Mouse (Mus musculus): Measurements from ENCODE around the gene Cyth1. TPM values are rescaled to one million over a fixed set of nuclear protein-coding genes. Genes with fewer than 3 reads are reported as not detected.

Cyth1 gene
- total and polyA plus RNA-seq, 3 experiments, result 30.7 to 56.0 (median 54.1) TPM

- intact Hi-C loops (cut with DNase I), result no loop called here
- Histone ChIP-seq H3K27me3 (ENCODE audit: control insufficient read depth, insufficient read depth, low read length) (no peaks in the 10 kb centered on the region), H3K9ac (ENCODE audit: low read depth, low read length) (no peak overlapping the region), H3K36me3 (ENCODE audit: control insufficient read depth, insufficient read depth, low read length) (peaks cover 46% of the 10 kb centered on the region), H3K79me2 (replicated peaks; ENCODE audit: control insufficient read depth, insufficient read depth, low read length) (peaks cover 6% of the 10 kb centered on the region), H3K4me3 (peak overlapping the region; percentile 17; the same call in 1 of the 2 replicates), H3K27ac (peak overlapping the region; percentile 89), H3K4me1 (ENCODE audit: control insufficient read depth, insufficient read depth, low read length) (peaks cover 42% of the 10 kb centered on the region)
- 52% methylated on average over 5 of the region's 5 CpGs for WGBS
- TF ChIP-seq POLR2A (IDR thresholded peaks at IDR 0.05; ENCODE audit: insufficient read depth, low read depth, low read length) (no peak), EP300 (IDR thresholded peaks at IDR 0.05; ENCODE audit: insufficient read depth, low read depth, low read length) (0 out of 2 replicates have a peak, but pooled peaks have one; percentile 32)
- DNase-seq, result peak in 1 of 2 experiments; percentile 60
Observed at GRCm38 (mm10) chr11:118192973-118193372, 55.4 kb downstream of the Cyth1 start.

- Histone ChIP-seq H3K9ac (ENCODE audit: low read depth, low read length) (no peak overlapping the region), H3K36me3 (ENCODE audit: control insufficient read depth, insufficient read depth, low read length) (peaks cover 10% of the 10 kb centered on the region), H3K4me3 (no peak overlapping the region), H3K79me2 (replicated peaks; ENCODE audit: control insufficient read depth, insufficient read depth, low read length) (no peaks in the 10 kb centered on the region; the same call in 1 of the 2 replicates), H3K4me1 (ENCODE audit: control insufficient read depth, insufficient read depth, low read length) (peaks cover 10% of the 10 kb centered on the region), H3K27ac (no peak overlapping the region), H3K27me3 (ENCODE audit: control insufficient read depth, insufficient read depth, low read length) (no peaks in the 10 kb centered on the region)
- TF ChIP-seq POLR2A (IDR thresholded peaks at IDR 0.05; ENCODE audit: insufficient read depth, low read depth, low read length) (no peak), CTCF (IDR thresholded peaks at IDR 0.05) (no peak), EP300 (IDR thresholded peaks at IDR 0.05; ENCODE audit: insufficient read depth, low read depth, low read length) (no peak)
- intact Hi-C loops (cut with DNase I), result loop anchor here (5.0 kb wide), 1 partner anchor 35 kb away; no protein-coding TSS in a partner anchor
- WGBS, result 86% methylated on average over 9 of the region's 9 CpGs
- DNase-seq, result no peak
Observed at GRCm38 (mm10) chr11:118182768-118183167, 65.6 kb downstream of the Cyth1 start.

GRCm38 (mm10) chr11:118182353-118182752, 66.0 kb downstream of the Cyth1 start:
- H3K9ac ChIP-seq (ENCODE audit: low read depth, low read length), result no peak overlapping the region
- H3K27me3 ChIP-seq (ENCODE audit: control insufficient read depth, insufficient read depth, low read length), result no peaks in the 10 kb centered on the region
- intact Hi-C loops (cut with DNase I), result loop anchor here (5.0 kb wide), 1 partner anchor 35 kb away; no protein-coding TSS in a partner anchor
- DNase-seq, result no peak
- no peak overlapping the region for H3K4me3 ChIP-seq
- H3K4me1 ChIP-seq (ENCODE audit: control insufficient read depth, insufficient read depth, low read length), result peaks cover 10% of the 10 kb centered on the region
- no peak overlapping the region for H3K27ac ChIP-seq
- 88% methylated on average over 4 of the region's 4 CpGs for WGBS
- TF ChIP-seq EP300 (IDR thresholded peaks at IDR 0.05; ENCODE audit: insufficient read depth, low read depth, low read length), result no peak
- TF ChIP-seq POLR2A (IDR thresholded peaks at IDR 0.05; ENCODE audit: insufficient read depth, low read depth, low read length), result no peak
- no peak for TF ChIP-seq CTCF (IDR thresholded peaks at IDR 0.05)
- no peaks in the 10 kb centered on the region; the same call in 1 of the 2 replicates for H3K79me2 ChIP-seq (replicated peaks; ENCODE audit: control insufficient read depth, insufficient read depth, low read length)
- peaks cover 10% of the 10 kb centered on the region for H3K36me3 ChIP-seq (ENCODE audit: control insufficient read depth, insufficient read depth, low read length)

- H3K79me2 ChIP-seq (replicated peaks; ENCODE audit: control insufficient read depth, insufficient read depth, low read length), result no peaks in the 10 kb centered on the region; the same call in 1 of the 2 replicates
- no peak for TF ChIP-seq CTCF (IDR thresholded peaks at IDR 0.05)
- no peak for TF ChIP-seq EP300 (IDR thresholded peaks at IDR 0.05; ENCODE audit: insufficient read depth, low read depth, low read length)
- TF ChIP-seq POLR2A (IDR thresholded peaks at IDR 0.05; ENCODE audit: insufficient read depth, low read depth, low read length), result no peak
- H3K27me3 ChIP-seq (ENCODE audit: control insufficient read depth, insufficient read depth, low read length), result no peaks in the 10 kb centered on the region
- peaks cover 6% of the 10 kb centered on the region for H3K4me1 ChIP-seq (ENCODE audit: control insufficient read depth, insufficient read depth, low read length)
- no peak overlapping the region for H3K4me3 ChIP-seq
- no peak overlapping the region for H3K27ac ChIP-seq
- WGBS, result 58% methylated on average over 7 of the region's 7 CpGs
- no peak overlapping the region for H3K9ac ChIP-seq (ENCODE audit: low read depth, low read length)
- no peak for DNase-seq
- peaks cover 10% of the 10 kb centered on the region for H3K36me3 ChIP-seq (ENCODE audit: control insufficient read depth, insufficient read depth, low read length)
- intact Hi-C loops (cut with DNase I), result loop anchor here (5.0 kb wide), 1 partner anchor 37 kb away; no protein-coding TSS in a partner anchor
Observed at GRCm38 (mm10) chr11:118180199-118180598, 68.2 kb downstream of the Cyth1 start.

- peaks cover 4% of the 10 kb centered on the region for H3K36me3 ChIP-seq (ENCODE audit: control insufficient read depth, insufficient read depth, low read length)
- 82% methylated on average over 5 of the region's 5 CpGs for WGBS
- no peaks in the 10 kb centered on the region for H3K27me3 ChIP-seq (ENCODE audit: control insufficient read depth, insufficient read depth, low read length)
- TF ChIP-seq POLR2A (IDR thresholded peaks at IDR 0.05; ENCODE audit: insufficient read depth, low read depth, low read length), result no peak
- TF ChIP-seq EP300 (IDR thresholded peaks at IDR 0.05; ENCODE audit: insufficient read depth, low read depth, low read length), result no peak
- TF ChIP-seq CTCF (IDR thresholded peaks at IDR 0.05), result no peak
- no peaks in the 10 kb centered on the region for H3K79me2 ChIP-seq (replicated peaks; ENCODE audit: control insufficient read depth, insufficient read depth, low read length)
- no peak overlapping the region for H3K4me3 ChIP-seq
- no peak overlapping the region for H3K27ac ChIP-seq
- no peak overlapping the region for H3K9ac ChIP-seq (ENCODE audit: low read depth, low read length)
- H3K4me1 ChIP-seq (ENCODE audit: control insufficient read depth, insufficient read depth, low read length), result peaks cover 4% of the 10 kb centered on the region; the same call in 1 of the 2 replicates
- intact Hi-C loops (cut with DNase I), result no loop called here
- no peak for DNase-seq
Observed at GRCm38 (mm10) chr11:118178236-118178635, 70.2 kb downstream of the Cyth1 start.

GRCm38 (mm10) chr11:118174752-118175151, 73.6 kb downstream of the Cyth1 start:
- Histone ChIP-seq H3K4me3 (no peak overlapping the region), H3K36me3 (ENCODE audit: control insufficient read depth, insufficient read depth, low read length) (no peaks in the 10 kb centered on the region; the same call in 1 of the 2 replicates), H3K27me3 (ENCODE audit: control insufficient read depth, insufficient read depth, low read length) (no peaks in the 10 kb centered on the region), H3K27ac (no peak overlapping the region), H3K9ac (ENCODE audit: low read depth, low read length) (no peak overlapping the region), H3K4me1 (ENCODE audit: control insufficient read depth, insufficient read depth, low read length) (peaks cover 12% of the 10 kb centered on the region), H3K79me2 (replicated peaks; ENCODE audit: control insufficient read depth, insufficient read depth, low read length) (no peaks in the 10 kb centered on the region)
- peak; percentile 54 to 74 for DNase-seq
- intact Hi-C loops (cut with DNase I), result loop anchor here (5.0 kb wide), 1 partner anchor 72 kb away; no protein-coding TSS in a partner anchor
- TF ChIP-seq POLR2A (IDR thresholded peaks at IDR 0.05; ENCODE audit: insufficient read depth, low read depth, low read length) (no peak), EP300 (IDR thresholded peaks at IDR 0.05; ENCODE audit: insufficient read depth, low read depth, low read length) (no peak), CTCF (IDR thresholded peaks at IDR 0.05) (no peak)
- WGBS, result 51% methylated on average over 7 of the region's 7 CpGs
